Mouse (Mus musculus) MEL (cell line): ENCODE results near the gene Gtf3c6.

ENCODE experiments used
- E2F4 ChIP-seq: IDR thresholded peaks from 2 replicates; pipeline ENCODE4 v1.6.1; 2011; ENCODE audit warnings: low read depth, low read length, improper control_type of control experiment, borderline replicate concordance
- EP300 ChIP-seq, 2 experiments: IDR thresholded peaks; 2 replicates each; pipeline ENCODE4 v1.6.1; 2011; ENCODE audit warnings: improper control_type of control experiment in 2 of 2, low read length in 2 of 2, low read depth in 1 of 2, mild to moderate bottlenecking in 1 of 2
- ETS1 ChIP-seq: IDR thresholded peaks from 2 replicates; pipeline ENCODE4 v1.6.1; 2012; ENCODE audit warnings: low read depth, mild to moderate bottlenecking, inconsistent platforms, low read length, improper control_type of control experiment, moderate library complexity
- GATA1 ChIP-seq: IDR thresholded peaks from 2 replicates; pipeline ENCODE4 v1.6.1; 2011; ENCODE audit warnings: low read depth, low read length, improper control_type of control experiment
- MAFK ChIP-seq: IDR thresholded peaks from 2 replicates; pipeline ENCODE4 v1.6.1; 2011; ENCODE audit warnings: low read depth, mild to moderate bottlenecking, low read length, improper control_type of control experiment, borderline replicate concordance
- POLR2A ChIP-seq, 2 experiments: IDR thresholded peaks; 2 replicates each; pipeline ENCODE4 v1.6.1; 2011 to 2012; ENCODE audit warnings: low read length in 2 of 2, mild to moderate bottlenecking in 2 of 2, control low read depth in 1 of 2, improper control_type of control experiment in 1 of 2, low read depth in 1 of 2, moderate library complexity in 1 of 2; ENCODE audit not compliant: control insufficient read depth in 1 of 2, insufficient read depth in 1 of 2, poor library complexity in 1 of 2
- TCF12 ChIP-seq: IDR thresholded peaks from 2 replicates; pipeline ENCODE4 v1.6.1; 2014; ENCODE audit warnings: low read depth, mild to moderate bottlenecking, inconsistent platforms, low read length, improper control_type of control experiment, moderate library complexity
- ZC3H11A ChIP-seq: IDR thresholded peaks from 2 replicates; pipeline ENCODE4 v1.6.1; 2012; ENCODE audit warnings: low read depth, mild to moderate bottlenecking, inconsistent platforms, low read length, improper control_type of control experiment
- ZMIZ1 ChIP-seq: IDR thresholded peaks from 2 replicates; pipeline ENCODE4 v1.6.1; 2012; ENCODE audit warnings: low read depth, mild to moderate bottlenecking, inconsistent platforms, low read length, improper control_type of control experiment, moderate library complexity

DNA sequence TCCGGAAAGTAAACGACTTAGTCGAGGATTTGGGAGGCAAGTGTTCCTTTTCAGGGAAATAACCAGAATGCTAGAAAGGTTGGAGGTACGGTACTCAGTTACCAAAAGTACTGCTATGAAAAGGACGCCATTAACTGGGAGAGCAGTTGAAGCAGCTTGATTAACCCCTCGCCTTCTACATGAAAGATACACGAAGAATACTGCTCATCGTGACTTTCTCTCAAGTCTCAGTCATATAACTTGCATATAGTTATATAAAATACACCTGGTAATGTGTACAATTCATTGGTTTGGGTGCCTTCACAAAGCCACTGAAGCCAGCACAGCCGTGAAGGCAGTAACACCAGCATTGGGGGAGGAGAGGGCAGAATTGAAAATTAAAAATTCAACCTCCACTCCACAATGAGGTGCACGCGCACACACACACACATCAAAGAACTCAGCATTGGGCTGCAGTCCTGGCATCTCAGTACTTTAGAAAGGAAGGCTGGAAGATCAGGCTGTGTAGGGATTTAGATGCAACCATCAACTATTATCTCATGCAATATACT, 10.7 kb downstream of the Gtf3c6 start:
- TF ChIP-seq ZC3H11A: no peak
- TF ChIP-seq MAFK: no peak
- no peak for TF ChIP-seq TCF12
- no peak for TF ChIP-seq EP300 (IDR thresholded peaks at IDR 0.05; ENCODE audit: low read depth in 1 of 2, low read length in 2 of 2)
- no peak for TF ChIP-seq E2F4
- peak; percentile 10; the same call in 1 of the 2 replicates for TF ChIP-seq ZMIZ1
- TF ChIP-seq GATA1: no peak
- no peak for TF ChIP-seq ETS1
- 0 out of 4 replicates have a peak, but pooled peaks of 1 of the 2 experiments have one; percentile 35 for TF ChIP-seq POLR2A (IDR thresholded peaks at IDR 0.05; ENCODE audit: control insufficient read depth in 1 of 2, insufficient read depth in 1 of 2, low read depth in 1 of 2, low read length in 2 of 2, poor library complexity in 1 of 2)
